Mouse (Mus musculus) midbrain, embryonic 14.5 days (tissue): Measurements from ENCODE around the gene Ckap4. TPM values are rescaled to one million over a fixed set of nuclear protein-coding genes. Genes with fewer than 3 reads are reported as not detected.

Experiments
- ATAC-seq: fragments of 200-750 bp; cut with Nextera tagmentation; 2 replicates; pipeline ENCODE4 v1.8.0; 2017; ENCODE audit warnings: moderate number of reproducible peaks, moderate library complexity; ENCODE audit not compliant: low FRiP score, low TSS enrichment
- DNase-seq: peaks from one replicate; pipeline ENCODE4 v3.0.0-alpha.2; 2015
- H3K27ac ChIP-seq: fragments of 300-500 bp; sonication (generic); replicated peaks from 2 replicates; pipeline ENCODE4 v1.5.1; 2014; ENCODE audit warnings: mild to moderate bottlenecking, low read depth, low read length, moderate library complexity
- H3K27me3 ChIP-seq: fragments of 300-500 bp; sonication (generic); 2 replicates; pipeline ENCODE4 v1.6.1; 2014; ENCODE audit warnings: low read length, control low read depth, mixed read lengths; ENCODE audit not compliant: control insufficient read depth, insufficient read depth
- H3K36me3 ChIP-seq: fragments of 300-500 bp; sonication (generic); 2 replicates; pipeline ENCODE4 v1.6.1; 2014; ENCODE audit warnings: low read length, control low read depth; ENCODE audit not compliant: control insufficient read depth, insufficient read depth
- H3K4me1 ChIP-seq: fragments of 300-500 bp; sonication (generic); 2 replicates; pipeline ENCODE4 v1.6.1; 2014; ENCODE audit warnings: mild to moderate bottlenecking, antibody characterized with exemption, low read length, control low read depth; ENCODE audit not compliant: control insufficient read depth, insufficient read depth
- H3K4me2 ChIP-seq: fragments of 300-500 bp; sonication (generic); 2 replicates; pipeline ENCODE4 v1.6.1; 2014; ENCODE audit warnings: mild to moderate bottlenecking, low read length, moderate library complexity
- H3K4me3 ChIP-seq: fragments of 300-500 bp; sonication (generic); replicated peaks from 2 replicates; pipeline ENCODE4 v1.5.1; 2014; ENCODE audit warnings: low read depth, low read length
- H3K9ac ChIP-seq: fragments of 300-500 bp; sonication (generic); replicated peaks from 2 replicates; pipeline ENCODE4 v1.6.1; 2014; ENCODE audit warnings: mild to moderate bottlenecking, low read length, moderate library complexity
- H3K9me3 ChIP-seq: fragments of 300-500 bp; sonication (generic); 2 replicates; pipeline ENCODE4 v1.6.1; 2016; ENCODE audit warnings: low read length, control low read depth, mixed read lengths; ENCODE audit not compliant: control insufficient read depth
- WGBS: fragments of 180-500 bp; shearing (Covaris S2); extraction: QIAGEN DNeasy Blood & Tissue Kit; methylation state at CpG from one replicate; pipeline ENCODE4 v1.1.7; 2014; 5-methylcytosine and 5-hydroxymethylcytosine counted together
- polyA plus RNA-seq: library from polyadenylated mRNA; unstranded; fragments of >200 nt; fragmentation: Nextera tagmentation; extraction: Ambion mirVana; gene quantifications from 2 replicates; pipeline ENCODE4 v1.2.1, GENCODE M21; 2014

Gene Ckap4
- polyA plus RNA-seq, 1 experiment from 2014 or later: 71.5 TPM

- no peaks in the 10 kb centered on the region for H3K9me3 ChIP-seq
- no peak for ATAC-seq
- H3K36me3 ChIP-seq: no peaks in the 10 kb centered on the region
- H3K4me3 ChIP-seq: no peak overlapping the region
- WGBS: 71% methylated on average over 5 of the region's 5 CpGs
- peaks cover 8% of the 10 kb centered on the region; the same call in 1 of the 2 replicates for H3K4me1 ChIP-seq
- no peak overlapping the region for H3K4me2 ChIP-seq
- H3K27me3 ChIP-seq: no peaks in the 10 kb centered on the region
- H3K9ac ChIP-seq: no peak overlapping the region
- no peak overlapping the region for H3K27ac ChIP-seq
- DNase-seq: no peak
These were observed 40.0 kb upstream of the Ckap4 start for GRCm38 (mm10) chr10:84573671-84574420.

- Histone ChIP-seq H3K4me3 (no peak overlapping the region), H3K27ac (no peak overlapping the region), H3K9ac (no peak overlapping the region), H3K36me3 (no peaks in the 10 kb centered on the region), H3K4me1 (no peaks in the 10 kb centered on the region), H3K27me3 (no peaks in the 10 kb centered on the region), H3K4me2 (no peak overlapping the region), H3K9me3 (no peaks in the 10 kb centered on the region)
- no peak for DNase-seq
- WGBS: 93% methylated on average over 10 of the region's 10 CpGs
- no peak for ATAC-seq
These were observed 37.3 kb upstream of the Ckap4 start for GRCm38 (mm10) chr10:84571052-84571639.

- no peak overlapping the region for H3K27ac ChIP-seq
- H3K36me3 ChIP-seq: no peaks in the 10 kb centered on the region
- no peak overlapping the region for H3K4me3 ChIP-seq
- no peaks in the 10 kb centered on the region for H3K27me3 ChIP-seq
- no peak overlapping the region for H3K9ac ChIP-seq
- H3K4me2 ChIP-seq: no peak overlapping the region
- WGBS: 85% methylated on average over 8 of the region's 8 CpGs
- no peaks in the 10 kb centered on the region for H3K4me1 ChIP-seq
- DNase-seq (no peak), ATAC-seq (no peak)
- no peaks in the 10 kb centered on the region for H3K9me3 ChIP-seq
These were observed 30.6 kb upstream of the Ckap4 start for GRCm38 (mm10) chr10:84564427-84564826.

GRCm38 (mm10) chr10:84562567-84563554 lies 29.0 kb upstream of the Ckap4 start:
- DNase-seq (no peak), ATAC-seq (no peak)
- Histone ChIP-seq H3K4me1 (no peaks in the 10 kb centered on the region), H3K9me3 (peaks cover 7% of the 10 kb centered on the region), H3K36me3 (no peaks in the 10 kb centered on the region), H3K4me2 (no peak overlapping the region), H3K27ac (no peak overlapping the region), H3K27me3 (no peaks in the 10 kb centered on the region), H3K9ac (no peak overlapping the region), H3K4me3 (no peak overlapping the region)
- 74% methylated on average over 13 of the region's 13 CpGs for WGBS

GRCm38 (mm10) chr10:84562121-84562520 lies 28.3 kb upstream of the Ckap4 start:
- Histone ChIP-seq H3K4me1 (no peaks in the 10 kb centered on the region), H3K36me3 (no peaks in the 10 kb centered on the region), H3K9me3 (peaks cover 7% of the 10 kb centered on the region), H3K4me3 (no peak overlapping the region), H3K9ac (no peak overlapping the region), H3K27me3 (no peaks in the 10 kb centered on the region), H3K4me2 (no peak overlapping the region), H3K27ac (no peak overlapping the region)
- ATAC-seq: no peak
- no peak for DNase-seq
- 61% methylated on average over 5 of the region's 5 CpGs for WGBS

GRCm38 (mm10) chr10:84559986-84560385 lies 26.1 kb upstream of the Ckap4 start:
- Histone ChIP-seq H3K27ac (no peak overlapping the region), H3K4me3 (no peak overlapping the region), H3K36me3 (no peaks in the 10 kb centered on the region), H3K9me3 (peaks cover 7% of the 10 kb centered on the region), H3K4me2 (no peak overlapping the region), H3K4me1 (no peaks in the 10 kb centered on the region), H3K9ac (no peak overlapping the region), H3K27me3 (no peaks in the 10 kb centered on the region)
- ATAC-seq (no peak), DNase-seq (no peak)
- 94% methylated on average over 4 of the region's 4 CpGs for WGBS

- H3K4me3 ChIP-seq: no peak overlapping the region
- H3K4me1 ChIP-seq: no peaks in the 10 kb centered on the region
- H3K9me3 ChIP-seq: peaks cover 7% of the 10 kb centered on the region
- H3K36me3 ChIP-seq: no peaks in the 10 kb centered on the region
- no peaks in the 10 kb centered on the region for H3K27me3 ChIP-seq
- 86% methylated on average over 1 of the region's 1 CpGs for WGBS
- H3K9ac ChIP-seq: no peak overlapping the region
- DNase-seq (no peak), ATAC-seq (no peak)
- no peak overlapping the region for H3K4me2 ChIP-seq
- H3K27ac ChIP-seq: no peak overlapping the region
These were observed 24.6 kb upstream of the Ckap4 start for GRCm38 (mm10) chr10:84558511-84558910.

GRCm38 (mm10) chr10:84556120-84556519 lies 22.3 kb upstream of the Ckap4 start:
- Histone ChIP-seq H3K9me3 (peaks cover 7% of the 10 kb centered on the region), H3K36me3 (no peaks in the 10 kb centered on the region), H3K27me3 (no peaks in the 10 kb centered on the region), H3K9ac (no peak overlapping the region), H3K4me3 (no peak overlapping the region), H3K4me2 (no peak overlapping the region), H3K4me1 (no peaks in the 10 kb centered on the region), H3K27ac (no peak overlapping the region)
- 80% methylated on average over 2 of the region's 2 CpGs for WGBS
- DNase-seq: no peak
- no peak for ATAC-seq
